ENCODE assay signal across 15 mouse cellular contexts in the genomic region with DNA sequence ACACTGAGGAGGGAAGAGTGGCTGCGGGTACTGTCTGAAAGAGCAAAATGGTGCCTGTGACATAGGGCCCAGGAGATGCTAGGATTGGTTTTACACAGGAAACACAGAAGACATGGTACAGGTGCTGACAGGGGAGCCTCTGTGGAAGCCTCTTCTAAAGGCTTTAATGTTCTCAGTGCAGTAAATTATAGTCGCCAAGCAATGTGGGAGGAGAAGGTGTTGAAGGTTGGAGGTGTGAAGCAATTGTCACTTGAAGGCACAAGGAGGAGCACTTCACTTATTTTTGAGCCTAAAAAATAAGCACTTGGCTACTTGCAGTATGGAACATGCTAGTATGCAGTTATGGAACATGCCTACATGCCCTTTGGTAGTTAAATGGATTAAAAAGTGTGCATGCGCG.
A peak's percentile ranks its signal among the peaks of the same experiment; 100 is the strongest.
DNase-seq lines count a peak whose midpoint lies in the region.
"Had no signal": no experiment of that assay in that cellular context is flagged by ENCODE, and none has a peak within 500 bp of the region (broad histone marks: within the 10 kb centered on the region; RNA-seq: fewer than 3 reads in every experiment).

No protein-coding gene starts in this region.

- peak; percentile 11 to 43 for DNase-seq in frontal cortex, postnatal 36 days (ENCODE audit: low spot score in 2 of 2)
- DNase-seq in frontal cortex, postnatal 14 days (ENCODE audit: low spot score in 2 of 2): no peak
- peak; percentile 15 to 21 for DNase-seq in left cerebral cortex, adult 18-20 months (ENCODE audit: low spot score in 2 of 2)
- no peak for DNase-seq in left cerebral cortex, postnatal 14 days (ENCODE audit: low spot score in 2 of 2)
- peak; percentile 70 for DNase-seq in brain, adult 2 months (ENCODE audit: low read depth, low spot score)
- DNase-seq in telencephalon, adult 2 months (ENCODE audit: low read depth, low spot score): peak; percentile 61
- DNase-seq: adrenal gland, adult 2 months; adrenal gland, postnatal 14 days; cerebellum, adult 11-12 months; cerebellum, adult 8-10 months; cerebellum, postnatal 10 days; cerebellum, postnatal 36 days; embryo, embryonic 11 days; gastrocnemius, postnatal 25 days; heart, adult 2 months had no signal

- intact Hi-C loops in left cerebral cortex, postnatal 14 days (cut with DNase I): no loop called here

Comparison
In these comparisons a context has a peak if more than half of its experiments do, and no peak if none do; other contexts are left out.
1. DNase-seq: peak in frontal cortex, postnatal 36 days (2 of 2), left cerebral cortex, adult 18-20 months (2 of 2), brain, adult 2 months (single experiment) and telencephalon, adult 2 months (single experiment); none in frontal cortex, postnatal 14 days (0 of 2) and left cerebral cortex, postnatal 14 days (0 of 2).